Mouse (Mus musculus) limb, embryonic 15.5 days (tissue): ENCODE measurements around the gene Ptgdr. TPM values are rescaled to one million over a fixed set of nuclear protein-coding genes. Genes with fewer than 3 reads are reported as not detected.
"Not testable (repeated sequence)": the region's sequence is repeated elsewhere in the genome, so short reads cannot be mapped to it uniquely, and the experiment has no call there.

Experiments used
- ATAC-seq: fragments of 200-750 bp; cut with Nextera tagmentation; 2 replicates; pipeline ENCODE4 v1.8.0; 2017; ENCODE audit warnings: low read depth, moderate TSS enrichment; ENCODE audit not compliant: insufficient number of reproducible peaks, low FRiP score, low TSS enrichment
- H3K27ac ChIP-seq: fragments of 300-500 bp; sonication (generic); 2 replicates; pipeline ENCODE4 v1.5.1; 2015; ENCODE audit warnings: moderate library complexity, mild to moderate bottlenecking, inconsistent platforms
- H3K27me3 ChIP-seq: fragments of 300-500 bp; sonication (generic); 2 replicates; pipeline ENCODE4 v1.6.1; 2015; ENCODE audit warnings: inconsistent platforms
- H3K36me3 ChIP-seq: fragments of 300-500 bp; sonication (generic); 2 replicates; pipeline ENCODE4 v1.6.1; 2015; ENCODE audit warnings: inconsistent platforms
- H3K4me1 ChIP-seq: fragments of 300-500 bp; sonication (generic); 2 replicates; pipeline ENCODE4 v1.6.1; 2015; ENCODE audit warnings: inconsistent platforms
- H3K4me2 ChIP-seq: fragments of 300-500 bp; sonication (generic); 2 replicates; pipeline ENCODE4 v1.6.1; 2015; ENCODE audit warnings: mild to moderate bottlenecking, inconsistent platforms
- H3K4me3 ChIP-seq: fragments of 300-500 bp; sonication (generic); 2 replicates; pipeline ENCODE4 v1.5.1; 2015; ENCODE audit warnings: mild to moderate bottlenecking, inconsistent platforms
- H3K9ac ChIP-seq: fragments of 300-500 bp; sonication (generic); 2 replicates; pipeline ENCODE4 v1.6.1; 2015; ENCODE audit warnings: inconsistent platforms
- H3K9me3 ChIP-seq: fragments of 300-500 bp; sonication (generic); 2 replicates; pipeline ENCODE4 v1.6.1; 2016; ENCODE audit warnings: inconsistent platforms
- WGBS: fragments of 180-500 bp; shearing (Covaris S2); methylation state at CpG from one replicate; pipeline ENCODE4 v1.1.7; 2015; 5-methylcytosine and 5-hydroxymethylcytosine counted together
- polyA plus RNA-seq: library from polyadenylated mRNA; unstranded; fragments of >200 nt; fragmentation: Nextera tagmentation; extraction: Ambion mirVana; gene quantifications from 2 replicates; pipeline ENCODE4 v1.2.1, GENCODE M21; 2015

Ptgdr gene
- 0.08 TPM in 1 of 2 replicates, not detected in the other for polyA plus RNA-seq

DNA sequence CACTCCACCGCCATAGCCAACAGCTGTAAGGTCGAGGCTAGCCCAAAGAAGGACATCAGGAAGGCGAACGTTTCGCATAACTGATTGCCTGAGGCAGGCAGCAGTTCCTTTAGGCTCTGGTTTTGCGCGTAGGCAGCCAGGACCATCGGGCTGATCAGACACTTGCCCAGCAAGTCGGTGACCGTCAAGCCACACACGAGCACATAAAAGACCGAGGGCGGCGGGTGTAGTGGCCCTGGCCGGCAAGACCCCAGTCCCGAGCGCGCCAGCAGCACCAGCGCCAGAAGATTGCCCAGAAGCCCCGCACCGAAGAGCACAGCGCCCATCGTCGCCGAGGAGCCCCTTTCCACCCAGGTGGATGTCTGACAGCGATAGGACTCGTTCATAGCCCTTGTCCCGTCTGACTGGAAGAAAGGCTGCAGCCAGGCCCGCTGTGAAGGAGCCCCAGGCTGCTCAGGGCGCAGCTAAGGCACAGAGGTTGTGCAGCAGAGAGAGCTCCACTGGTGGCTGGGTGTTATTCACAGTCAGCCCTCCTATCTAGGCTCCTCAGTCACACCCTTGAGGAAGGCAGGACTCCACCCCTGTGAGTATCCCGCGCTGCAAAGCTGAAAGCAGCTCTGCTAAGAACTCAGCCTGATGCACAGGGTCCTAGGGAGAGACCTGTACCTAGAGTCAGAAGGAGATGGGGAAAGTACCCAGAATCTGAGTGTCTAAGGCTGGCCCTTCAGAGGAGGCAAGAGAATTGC, at the start of gene Ptgdr:
Gene Ptgdr, minus strand, starts transcription at position 508 of the 746 bp plus-strand sequence.
- no peak within 1 kb of the TSS for H3K27ac ChIP-seq
- H3K36me3 ChIP-seq = no peaks in the 10 kb centered on the region
- ATAC-seq = no peak
- peak within 1 kb of the TSS; percentile 29 for H3K4me3 ChIP-seq
- peak within 1 kb of the TSS; percentile 48 for H3K4me2 ChIP-seq
- no peak within 1 kb of the TSS for H3K9ac ChIP-seq
- 2% methylated on average over 32 of the region's 32 CpGs for WGBS
- H3K4me1 ChIP-seq = peaks cover 25% of the 10 kb centered on the region
- H3K9me3 ChIP-seq = no peaks in the 10 kb centered on the region
- peaks cover 20% of the 10 kb centered on the region for H3K27me3 ChIP-seq

DNA sequence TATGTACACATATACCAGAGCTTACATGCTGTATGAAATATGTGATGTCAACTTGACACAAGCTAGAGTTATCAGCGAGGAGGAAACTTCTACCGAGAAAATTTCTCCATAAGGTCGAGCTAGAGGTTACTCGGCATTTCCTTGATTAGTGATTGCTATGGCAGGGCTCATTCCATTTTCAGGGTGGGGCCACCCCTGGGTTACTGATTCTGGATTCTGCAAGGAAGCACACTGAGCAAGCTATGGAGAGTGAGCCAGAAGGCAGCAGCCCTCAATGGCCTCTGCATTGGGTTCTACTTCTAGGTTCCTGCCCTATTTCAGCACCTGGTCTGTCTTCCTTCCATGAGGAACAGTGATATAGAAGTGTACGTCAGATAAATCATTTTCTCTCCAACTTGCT, 48.6 kb upstream of the Ptgdr start:
- Histone ChIP-seq H3K4me1 (no peaks in the 10 kb centered on the region), H3K9ac (no peak overlapping the region)
- no peak for ATAC-seq

GRCm38 (mm10) chr14:44904199-44904598, 45.0 kb upstream of the Ptgdr start:
- WGBS = 89% methylated on average over 4 of the region's 4 CpGs
- H3K4me3 ChIP-seq = no peak overlapping the region
- H3K9me3 ChIP-seq = no peaks in the 10 kb centered on the region
- H3K36me3 ChIP-seq = no peaks in the 10 kb centered on the region
- no peak overlapping the region for H3K27ac ChIP-seq
- no peaks in the 10 kb centered on the region for H3K27me3 ChIP-seq
- H3K9ac ChIP-seq = no peak overlapping the region
- no peaks in the 10 kb centered on the region for H3K4me1 ChIP-seq
- ATAC-seq = no peak
- no peak overlapping the region for H3K4me2 ChIP-seq

More for the DNA sequence above, 48.6 kb upstream of the Ptgdr start:
- no peaks in the 10 kb centered on the region for H3K9me3 ChIP-seq
- H3K27ac ChIP-seq = no peak overlapping the region
- H3K4me3 ChIP-seq = no peak overlapping the region
- no peaks in the 10 kb centered on the region for H3K36me3 ChIP-seq
- no peak overlapping the region for H3K4me2 ChIP-seq
- 84% methylated on average over 5 of the region's 5 CpGs for WGBS
- H3K27me3 ChIP-seq = no peaks in the 10 kb centered on the region

DNA sequence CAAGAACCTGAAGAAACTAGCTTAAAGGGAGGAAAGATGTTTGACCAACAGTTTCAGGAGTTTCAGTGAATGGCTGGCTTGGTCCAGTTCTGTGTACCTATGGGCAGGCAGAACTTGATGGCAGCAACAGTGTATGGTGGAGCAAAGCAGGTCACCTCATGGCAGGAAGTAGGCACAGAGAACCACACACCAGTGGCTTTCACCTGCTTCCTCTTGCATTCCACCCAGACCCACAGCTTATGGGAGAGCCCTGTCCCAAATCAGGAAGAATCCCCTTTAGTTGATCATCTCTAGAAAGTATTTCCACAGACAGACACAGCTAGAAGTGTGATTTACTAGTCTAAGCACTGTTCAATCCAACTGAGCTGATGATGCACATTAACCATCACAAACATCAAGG, 42.6 kb upstream of the Ptgdr start:
- H3K4me1 ChIP-seq, H3K27me3 ChIP-seq, H3K27ac ChIP-seq, H3K4me2 ChIP-seq, H3K9me3 ChIP-seq, H3K4me3 ChIP-seq, H3K9ac ChIP-seq, H3K36me3 ChIP-seq, ATAC-seq: not testable (repeated sequence)

- no peak overlapping the region for H3K4me3 ChIP-seq
- no peak for ATAC-seq
- H3K4me2 ChIP-seq = no peak overlapping the region
- no peak overlapping the region for H3K27ac ChIP-seq
- H3K9ac ChIP-seq = no peak overlapping the region
- H3K9me3 ChIP-seq = no peaks in the 10 kb centered on the region
- 77% methylated on average over 7 of the region's 7 CpGs for WGBS
- no peaks in the 10 kb centered on the region for H3K27me3 ChIP-seq
- no peaks in the 10 kb centered on the region for H3K36me3 ChIP-seq
- no peaks in the 10 kb centered on the region for H3K4me1 ChIP-seq
Observed at GRCm38 (mm10) chr14:44891387-44892132, 32.4 kb upstream of the Ptgdr start.

- Histone ChIP-seq H3K27me3 (no peaks in the 10 kb centered on the region), H3K4me1 (no peaks in the 10 kb centered on the region), H3K36me3 (no peaks in the 10 kb centered on the region), H3K9ac (no peak overlapping the region), H3K27ac (no peak overlapping the region), H3K9me3 (no peaks in the 10 kb centered on the region), H3K4me2 (no peak overlapping the region), H3K4me3 (no peak overlapping the region)
- 63% methylated on average over 6 of the region's 6 CpGs for WGBS
- no peak for ATAC-seq
Observed at GRCm38 (mm10) chr14:44869686-44870085, 10.5 kb upstream of the Ptgdr start.

DNA sequence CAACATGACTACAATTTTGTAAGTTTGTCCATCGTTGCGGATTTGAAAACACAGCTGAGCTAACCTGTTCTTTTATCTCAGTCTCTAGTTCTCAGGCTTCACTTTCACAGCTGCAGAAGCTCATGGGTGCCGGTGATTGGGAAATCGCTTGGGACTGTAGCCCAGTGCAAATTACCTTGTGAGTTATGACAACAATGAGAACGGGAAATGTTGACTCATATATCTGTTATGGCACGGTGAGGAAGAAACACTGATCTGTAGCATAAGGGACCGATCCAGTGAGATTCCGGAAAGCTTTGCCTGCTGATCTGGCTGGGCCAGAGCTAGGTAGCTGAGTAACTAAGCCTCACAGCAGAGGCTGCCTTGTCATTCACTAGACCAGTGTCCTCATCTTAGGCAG, 6.5 kb upstream of the Ptgdr start:
- Histone ChIP-seq H3K27ac (no peak overlapping the region), H3K9me3 (no peaks in the 10 kb centered on the region), H3K4me3 (no peak overlapping the region), H3K36me3 (no peaks in the 10 kb centered on the region), H3K4me1 (peaks cover 13% of the 10 kb centered on the region), H3K9ac (no peak overlapping the region), H3K27me3 (no peaks in the 10 kb centered on the region), H3K4me2 (no peak overlapping the region)
- WGBS = 71% methylated on average over 8 of the region's 8 CpGs
- ATAC-seq = no peak

GRCm38 (mm10) chr14:44863086-44863485, 3.9 kb upstream of the Ptgdr start:
- no peaks in the 10 kb centered on the region for H3K9me3 ChIP-seq
- no peak overlapping the region; the same call in 1 of the 2 replicates for H3K27ac ChIP-seq
- ATAC-seq = no peak
- peaks cover 14% of the 10 kb centered on the region for H3K27me3 ChIP-seq
- peaks cover 25% of the 10 kb centered on the region for H3K4me1 ChIP-seq
- H3K9ac ChIP-seq = no peak overlapping the region
- no peak overlapping the region for H3K4me2 ChIP-seq
- H3K4me3 ChIP-seq = no peak overlapping the region
- 14% methylated on average over 4 of the region's 4 CpGs for WGBS
- H3K36me3 ChIP-seq = no peaks in the 10 kb centered on the region

GRCm38 (mm10) chr14:44861161-44861560, 2.0 kb upstream of the Ptgdr start:
- H3K27me3 ChIP-seq = peaks cover 20% of the 10 kb centered on the region
- H3K27ac ChIP-seq = no peak overlapping the region
- H3K9me3 ChIP-seq = no peaks in the 10 kb centered on the region
- no peak overlapping the region for H3K4me3 ChIP-seq
- peaks cover 25% of the 10 kb centered on the region for H3K4me1 ChIP-seq
- WGBS = 24% methylated on average over 3 of the region's 3 CpGs
- ATAC-seq = no peak
- no peak overlapping the region for H3K4me2 ChIP-seq
- H3K9ac ChIP-seq = no peak overlapping the region
- H3K36me3 ChIP-seq = no peaks in the 10 kb centered on the region

DNA sequence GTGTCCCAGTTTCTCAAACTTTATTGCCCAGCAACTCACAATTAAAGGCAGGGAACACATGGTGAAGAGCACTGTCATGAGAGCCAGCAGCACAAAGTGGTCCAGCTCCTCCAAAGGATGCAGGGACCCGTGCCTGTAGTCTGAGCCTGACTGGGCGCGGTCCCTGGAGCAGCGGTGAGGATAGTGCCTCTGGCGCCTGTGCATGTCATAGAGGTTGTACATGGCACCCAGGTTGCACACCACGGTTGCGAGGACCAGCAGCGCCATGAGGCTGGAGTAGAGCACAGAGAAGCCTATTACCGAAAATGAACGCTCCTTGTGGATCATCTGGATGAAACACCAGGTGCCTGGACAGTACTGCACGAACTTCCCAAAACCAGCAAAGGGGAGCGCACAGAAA, 803 bp downstream of the Ptgdr start:
- H3K4me3 ChIP-seq = no peak overlapping the region; the same call in 1 of the 2 replicates

GRCm38 (mm10) chr14:44850637-44851036, 8.5 kb downstream of the Ptgdr start:
- not testable (repeated sequence) for H3K27ac ChIP-seq, H3K4me1 ChIP-seq, H3K9me3 ChIP-seq, H3K4me2 ChIP-seq, H3K27me3 ChIP-seq, H3K36me3 ChIP-seq, H3K9ac ChIP-seq, H3K4me3 ChIP-seq
- 0 out of 2 replicates have a peak, but pooled peaks have one; percentile 30 for ATAC-seq
- 11% methylated on average over 3 of the region's 3 CpGs for WGBS

More for the DNA sequence above, 803 bp downstream of the Ptgdr start:
- peaks cover 21% of the 10 kb centered on the region for H3K4me1 ChIP-seq
- no peak overlapping the region for H3K27ac ChIP-seq
- no peaks in the 10 kb centered on the region for H3K36me3 ChIP-seq
- peak overlapping the region; percentile 48 for H3K4me2 ChIP-seq
- H3K9me3 ChIP-seq = no peaks in the 10 kb centered on the region
- H3K27me3 ChIP-seq = peaks cover 20% of the 10 kb centered on the region
- 8% methylated on average over 12 of the region's 12 CpGs for WGBS
- no peak overlapping the region for H3K9ac ChIP-seq
- no peak for ATAC-seq

DNA sequence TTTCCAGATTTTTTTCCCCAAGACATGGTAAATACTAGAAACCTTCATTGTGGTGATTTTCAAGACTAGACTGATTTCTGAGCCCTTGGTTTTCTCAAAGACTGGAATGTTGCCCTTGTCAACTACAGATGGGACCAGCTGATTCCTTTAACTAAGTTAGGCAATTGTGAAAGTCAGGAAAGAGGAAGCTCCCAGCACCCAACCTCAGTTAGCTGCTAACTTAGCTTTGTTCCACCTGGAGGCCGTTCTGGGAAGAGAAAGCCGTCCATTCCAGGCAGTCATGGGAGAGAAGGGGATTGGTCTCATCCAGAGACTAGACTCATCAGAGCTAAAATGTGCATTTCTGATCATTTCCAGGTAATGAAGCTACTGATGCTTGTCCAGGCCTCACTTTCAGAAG, 11.4 kb downstream of the Ptgdr start:
- ATAC-seq = no peak
- 80% methylated on average over 2 of the region's 2 CpGs for WGBS
- Histone ChIP-seq H3K9ac (no peak overlapping the region), H3K27me3 (no peaks in the 10 kb centered on the region), H3K4me1 (peaks cover 8% of the 10 kb centered on the region; the same call in 1 of the 2 replicates), H3K27ac (no peak overlapping the region), H3K9me3 (no peaks in the 10 kb centered on the region), H3K4me3 (no peak overlapping the region), H3K36me3 (no peaks in the 10 kb centered on the region), H3K4me2 (no peak overlapping the region)
